Mouse (Mus musculus): Measurements from ENCODE around the gene Cfap57. TPM values are rescaled to one million over a fixed set of nuclear protein-coding genes. Genes with fewer than 3 reads are reported as not detected.
"Not testable (repeated sequence)": the region's sequence is repeated elsewhere in the genome, so short reads cannot be mapped to it uniquely, and the experiment has no call there.

Gene Cfap57
- polyA plus RNA-seq, 1 experiment = not detected

DNA sequence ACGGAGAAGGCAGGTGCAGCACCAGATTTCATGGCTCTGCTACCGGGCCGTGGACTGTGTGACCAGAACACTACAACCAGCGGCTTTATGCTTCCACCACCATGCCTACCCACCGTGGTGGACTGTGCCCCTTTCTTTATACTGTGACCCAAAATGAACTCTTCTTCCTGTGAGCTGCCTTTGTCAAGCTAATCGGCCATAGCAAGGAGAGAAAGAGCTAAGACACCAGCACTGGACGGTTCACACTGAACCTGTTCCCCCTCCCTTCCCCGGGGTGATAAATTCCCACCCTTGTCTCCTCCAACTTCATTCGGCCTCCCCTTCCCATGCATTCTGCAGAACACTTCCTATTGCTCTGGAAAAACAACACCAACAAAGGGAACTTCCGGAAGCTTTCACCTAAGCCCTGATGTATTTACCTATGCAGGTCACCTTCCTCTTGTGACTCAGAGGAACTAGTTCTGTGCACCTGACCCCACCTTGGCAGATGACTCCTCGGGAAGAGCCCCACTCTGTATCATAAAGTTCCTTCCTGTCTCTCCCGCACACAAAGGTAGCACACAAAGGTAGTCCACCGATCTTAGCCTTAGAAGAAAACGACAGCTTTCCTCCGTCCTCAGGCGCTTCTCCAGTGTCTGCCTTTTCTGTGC, 103.0 kb downstream of the Cfap57 start:
- Histone ChIP-seq H3K4me3 (no peak overlapping the region), H3K36me3 (ENCODE audit: control insufficient read depth, insufficient read depth) (no peaks in the 10 kb centered on the region), H3K79me2 (ENCODE audit: control insufficient read depth, insufficient read depth) (no peaks in the 10 kb centered on the region), H3K27me3 (ENCODE audit: control insufficient read depth, insufficient read depth, insufficient read length) (peaks cover 56% of the 10 kb centered on the region), H3ac (ENCODE audit: control insufficient read depth, insufficient read length) (no peak overlapping the region), H3K4me2 (ENCODE audit: low read depth) (no peak overlapping the region)
- TF ChIP-seq TCF3 (IDR thresholded peaks at IDR 0.05; ENCODE audit: insufficient read length, low read depth) (no peak), POLR2AphosphoS2 (IDR thresholded peaks at IDR 0.05; ENCODE audit: insufficient read length, low read depth) (no peak), TCF12 (IDR thresholded peaks at IDR 0.05; ENCODE audit: insufficient read depth, poor library complexity, severe bottlenecking) (no peak), REST (IDR thresholded peaks at IDR 0.05; ENCODE audit: insufficient read depth, insufficient read length) (no peak), MYOG (IDR thresholded peaks at IDR 0.05; ENCODE audit: control insufficient read depth in 1 of 3, insufficient read depth in 1 of 3, insufficient read length in 2 of 3, low read depth in 2 of 3) (no peak), USF1 (IDR thresholded peaks at IDR 0.05; ENCODE audit: low read depth) (no peak), E2F4 (IDR thresholded peaks at IDR 0.05; ENCODE audit: insufficient read depth) (no peak), MYOD1 (IDR thresholded peaks at IDR 0.05; ENCODE audit: control insufficient read depth in 1 of 3, insufficient read length in 2 of 3, low read depth in 2 of 3) (no peak), CEBPB (IDR thresholded peaks at IDR 0.05; ENCODE audit: insufficient read depth, poor library complexity, severe bottlenecking) (no peak), MAX (IDR thresholded peaks at IDR 0.05; ENCODE audit: low read depth) (no peak), POLR2A (IDR thresholded peaks at IDR 0.05; ENCODE audit: insufficient read length, low read depth) (no peak), SRF (IDR thresholded peaks at IDR 0.05; ENCODE audit: control insufficient read depth, insufficient read length, low read depth) (no peak)

DNA sequence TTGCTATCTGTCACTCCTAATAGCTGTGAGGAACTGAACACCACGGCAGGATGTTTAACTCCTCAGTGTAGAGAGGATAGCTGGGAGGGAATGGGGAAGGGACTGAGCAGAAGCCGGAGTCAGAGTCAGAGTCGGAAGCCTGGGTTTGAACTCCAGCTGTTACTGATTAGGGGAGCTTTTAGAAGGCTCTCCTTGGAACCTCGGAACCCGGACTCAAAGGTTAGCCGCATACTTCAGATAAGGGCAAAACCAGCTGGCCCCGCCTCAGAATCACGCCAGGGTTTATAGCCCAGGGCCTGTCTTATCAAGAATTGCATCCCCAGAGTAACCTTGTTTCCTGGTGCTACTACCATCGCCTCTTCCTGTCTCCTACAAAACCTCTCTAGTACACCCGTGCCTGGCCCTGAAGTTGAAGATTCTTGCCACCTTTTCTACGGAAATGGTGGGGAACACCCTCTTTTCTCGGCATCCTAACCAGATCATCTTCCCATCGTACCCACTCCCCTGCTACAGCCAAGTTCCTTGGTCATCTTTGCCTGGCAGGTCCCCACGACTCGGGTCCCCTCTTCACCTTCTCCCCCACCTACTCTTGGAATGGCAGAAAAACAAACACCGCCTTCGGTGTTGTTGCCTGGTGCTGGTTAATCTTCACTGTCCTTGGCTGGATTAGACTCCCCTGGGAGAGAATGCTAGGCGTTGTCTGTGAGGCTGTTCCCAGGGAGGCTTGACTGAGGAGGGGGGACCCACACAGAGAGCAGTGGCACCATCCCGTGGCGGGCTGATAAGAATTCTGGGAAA, 103.7 kb downstream of the Cfap57 start:
- Histone ChIP-seq H3K27me3 (ENCODE audit: control insufficient read depth, insufficient read depth, insufficient read length) (peaks cover 51% of the 10 kb centered on the region), H3K4me3 (no peak overlapping the region), H3ac (ENCODE audit: control insufficient read depth, insufficient read length) (no peak overlapping the region), H3K79me2 (ENCODE audit: control insufficient read depth, insufficient read depth) (no peaks in the 10 kb centered on the region), H3K4me2 (ENCODE audit: low read depth) (no peak overlapping the region), H3K36me3 (ENCODE audit: control insufficient read depth, insufficient read depth) (no peaks in the 10 kb centered on the region)
- no peak for TF ChIP-seq E2F4 (IDR thresholded peaks at IDR 0.05; ENCODE audit: insufficient read depth)
- TF ChIP-seq MYOG (IDR thresholded peaks at IDR 0.05; ENCODE audit: control insufficient read depth in 1 of 3, insufficient read depth in 1 of 3, insufficient read length in 2 of 3, low read depth in 2 of 3) = no peak
- TF ChIP-seq POLR2AphosphoS2 (IDR thresholded peaks at IDR 0.05; ENCODE audit: insufficient read length, low read depth) = no peak
- no peak for TF ChIP-seq POLR2A (IDR thresholded peaks at IDR 0.05; ENCODE audit: insufficient read length, low read depth)
- no peak for TF ChIP-seq SRF (IDR thresholded peaks at IDR 0.05; ENCODE audit: control insufficient read depth, insufficient read length, low read depth)
- TF ChIP-seq MYOD1 (IDR thresholded peaks at IDR 0.05; ENCODE audit: control insufficient read depth in 1 of 3, insufficient read length in 2 of 3, low read depth in 2 of 3) = no peak
- TF ChIP-seq MAX (IDR thresholded peaks at IDR 0.05; ENCODE audit: low read depth) = no peak

DNA sequence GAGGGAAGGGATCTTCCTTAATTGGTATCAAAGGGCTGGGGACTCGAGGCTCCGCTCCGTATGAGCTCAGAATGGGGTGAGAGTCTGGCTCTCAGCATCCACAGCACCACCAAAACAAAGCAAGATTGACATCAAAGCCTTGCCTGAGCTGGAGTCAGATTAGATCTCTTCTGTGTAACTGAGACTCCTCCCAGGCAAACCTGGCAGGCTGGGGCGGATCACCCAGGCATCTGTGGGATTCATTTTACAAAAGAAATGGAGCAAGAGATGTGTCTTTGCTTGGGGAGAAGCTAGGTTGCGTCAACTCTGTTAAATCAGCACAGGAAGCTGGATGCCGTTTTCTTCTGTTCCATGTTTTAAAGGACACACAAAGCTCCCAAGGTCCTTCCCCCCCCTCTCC, 111.5 kb downstream of the Cfap57 start:
- no peak for TF ChIP-seq MYOD1 (IDR thresholded peaks at IDR 0.05; ENCODE audit: control insufficient read depth in 1 of 3, insufficient read length in 2 of 3, low read depth in 2 of 3)
- TF ChIP-seq E2F4 (IDR thresholded peaks at IDR 0.05; ENCODE audit: insufficient read depth) = no peak
- TF ChIP-seq MYOG (IDR thresholded peaks at IDR 0.05; ENCODE audit: control insufficient read depth in 1 of 3, insufficient read depth in 1 of 3, insufficient read length in 2 of 3, low read depth in 2 of 3) = no peak
- no peak for TF ChIP-seq REST (IDR thresholded peaks at IDR 0.05; ENCODE audit: insufficient read depth, insufficient read length)
- TF ChIP-seq MAX (IDR thresholded peaks at IDR 0.05; ENCODE audit: low read depth) = no peak
- TF ChIP-seq POLR2AphosphoS2 (IDR thresholded peaks at IDR 0.05; ENCODE audit: insufficient read length, low read depth) = no peak
- no peak for TF ChIP-seq USF1 (IDR thresholded peaks at IDR 0.05; ENCODE audit: low read depth)
- TF ChIP-seq POLR2A (IDR thresholded peaks at IDR 0.05; ENCODE audit: insufficient read length, low read depth) = no peak
- TF ChIP-seq TCF12 (IDR thresholded peaks at IDR 0.05; ENCODE audit: insufficient read depth, poor library complexity, severe bottlenecking) = no peak
- no peak for TF ChIP-seq TCF3 (IDR thresholded peaks at IDR 0.05; ENCODE audit: insufficient read length, low read depth)
- TF ChIP-seq SRF (IDR thresholded peaks at IDR 0.05; ENCODE audit: control insufficient read depth, insufficient read length, low read depth) = no peak
- no peak for TF ChIP-seq CEBPB (IDR thresholded peaks at IDR 0.05; ENCODE audit: insufficient read depth, poor library complexity, severe bottlenecking)
- Histone ChIP-seq H3K27me3 (ENCODE audit: control insufficient read depth, insufficient read depth, insufficient read length) (peaks cover 6% of the 10 kb centered on the region), H3ac (ENCODE audit: control insufficient read depth, insufficient read length) (no peak overlapping the region), H3K79me2 (ENCODE audit: control insufficient read depth, insufficient read depth) (no peaks in the 10 kb centered on the region), H3K4me3 (no peak overlapping the region), H3K36me3 (ENCODE audit: control insufficient read depth, insufficient read depth) (no peaks in the 10 kb centered on the region), H3K4me2 (ENCODE audit: low read depth) (no peak overlapping the region)

DNA sequence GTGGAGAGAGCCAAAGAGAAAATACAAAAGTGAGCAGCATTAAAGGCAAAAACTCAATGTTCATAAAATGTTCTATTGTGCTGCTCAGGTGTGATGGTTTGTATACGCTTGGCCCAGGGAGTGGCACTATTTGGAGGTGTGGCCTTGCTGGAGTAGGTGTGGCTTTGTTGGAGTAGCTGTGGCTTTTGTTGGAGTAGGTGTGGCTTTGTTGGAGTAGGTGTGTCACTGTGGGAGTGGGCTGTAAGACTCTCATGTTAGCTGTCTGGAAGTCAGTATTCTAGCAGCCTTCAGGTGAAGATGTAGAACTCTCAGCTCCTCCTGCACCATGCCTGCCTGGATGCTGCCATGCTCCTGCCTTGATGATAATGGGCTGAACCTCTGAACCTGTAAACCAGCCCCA, 113.4 kb downstream of the Cfap57 start:
- not testable (repeated sequence) for H3K4me2 ChIP-seq (ENCODE audit: low read depth); H3K36me3 ChIP-seq (ENCODE audit: control insufficient read depth, insufficient read depth)

DNA sequence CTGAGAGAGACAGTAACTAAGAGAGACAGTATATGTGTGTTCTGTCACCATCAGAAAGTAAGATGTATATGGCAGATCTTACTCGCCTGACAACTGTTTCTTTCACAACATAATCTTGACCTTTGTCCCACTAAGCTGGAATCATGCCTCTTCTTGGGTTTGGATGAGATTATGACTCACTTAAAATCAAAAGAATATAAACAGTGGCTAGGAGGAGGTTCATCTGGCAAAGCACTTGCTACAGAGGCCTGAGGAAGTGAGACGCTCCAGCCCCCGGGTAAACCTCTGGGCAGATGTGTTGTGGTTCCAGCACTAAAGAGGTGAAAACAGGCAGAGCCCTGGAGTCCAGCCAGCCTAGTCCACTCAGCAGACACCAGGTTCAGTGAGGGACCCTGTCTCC, 115.0 kb downstream of the Cfap57 start:
- Histone ChIP-seq H3K79me2 (ENCODE audit: control insufficient read depth, insufficient read depth) (no peaks in the 10 kb centered on the region), H3K4me2 (ENCODE audit: low read depth) (no peak overlapping the region), H3K36me3 (ENCODE audit: control insufficient read depth, insufficient read depth) (no peaks in the 10 kb centered on the region), H3K4me3 (no peak overlapping the region), H3ac (ENCODE audit: control insufficient read depth, insufficient read length) (no peak overlapping the region), H3K27me3 (ENCODE audit: control insufficient read depth, insufficient read depth, insufficient read length) (no peaks in the 10 kb centered on the region)
- TF ChIP-seq USF1 (IDR thresholded peaks at IDR 0.05; ENCODE audit: low read depth) (no peak), E2F4 (IDR thresholded peaks at IDR 0.05; ENCODE audit: insufficient read depth) (no peak), TCF3 (IDR thresholded peaks at IDR 0.05; ENCODE audit: insufficient read length, low read depth) (no peak), SRF (IDR thresholded peaks at IDR 0.05; ENCODE audit: control insufficient read depth, insufficient read length, low read depth) (no peak), TCF12 (IDR thresholded peaks at IDR 0.05; ENCODE audit: insufficient read depth, poor library complexity, severe bottlenecking) (no peak), MAX (IDR thresholded peaks at IDR 0.05; ENCODE audit: low read depth) (no peak), POLR2AphosphoS2 (IDR thresholded peaks at IDR 0.05; ENCODE audit: insufficient read length, low read depth) (no peak), REST (IDR thresholded peaks at IDR 0.05; ENCODE audit: insufficient read depth, insufficient read length) (no peak), POLR2A (IDR thresholded peaks at IDR 0.05; ENCODE audit: insufficient read length, low read depth) (no peak), MYOG (IDR thresholded peaks at IDR 0.05; ENCODE audit: control insufficient read depth in 1 of 3, insufficient read depth in 1 of 3, insufficient read length in 2 of 3, low read depth in 2 of 3) (no peak), MYOD1 (IDR thresholded peaks at IDR 0.05; ENCODE audit: control insufficient read depth in 1 of 3, insufficient read length in 2 of 3, low read depth in 2 of 3) (no peak), CEBPB (IDR thresholded peaks at IDR 0.05; ENCODE audit: insufficient read depth, poor library complexity, severe bottlenecking) (no peak)

More for the DNA sequence above, 113.4 kb downstream of the Cfap57 start:
- H3K79me2 ChIP-seq (ENCODE audit: control insufficient read depth, insufficient read depth); H3K27me3 ChIP-seq (ENCODE audit: control insufficient read depth, insufficient read depth, insufficient read length); H3ac ChIP-seq (ENCODE audit: control insufficient read depth, insufficient read length); H3K4me3 ChIP-seq: not testable (repeated sequence)
